Mouse (Mus musculus) liver, embryonic 15.5 days (tissue): ENCODE results near the gene Tead1. TPM values are rescaled to one million over a fixed set of nuclear protein-coding genes. Genes with fewer than 3 reads are reported as not detected.
"Not testable (repeated sequence)": the region's sequence is repeated elsewhere in the genome, so short reads cannot be mapped to it uniquely, and the experiment has no call there.

ENCODE experiments used
- ATAC-seq: fragments of 200-750 bp; cut with Nextera tagmentation; 2 replicates; pipeline ENCODE4 v1.8.0; 2017; ENCODE audit warnings: moderate number of reproducible peaks, mild to moderate bottlenecking, moderate library complexity; ENCODE audit not compliant: insufficient read depth
- H3K27ac ChIP-seq: fragments of 300-500 bp; sonication (generic); replicated peaks from 2 replicates; pipeline ENCODE4 v1.5.1; 2015; ENCODE audit warnings: mild to moderate bottlenecking, inconsistent platforms
- H3K27me3 ChIP-seq: fragments of 300-500 bp; sonication (generic); 2 replicates; pipeline ENCODE4 v1.6.1; 2015; ENCODE audit warnings: mild to moderate bottlenecking, inconsistent platforms
- H3K36me3 ChIP-seq: fragments of 300-500 bp; sonication (generic); replicated peaks from 2 replicates; pipeline ENCODE4 v1.6.1; 2015; ENCODE audit warnings: moderate library complexity, mild to moderate bottlenecking, inconsistent platforms
- H3K4me1 ChIP-seq: fragments of 300-500 bp; sonication (generic); replicated peaks from 2 replicates; pipeline ENCODE4 v1.6.1; 2015; ENCODE audit warnings: inconsistent platforms
- H3K4me2 ChIP-seq: fragments of 300-500 bp; sonication (generic); 2 replicates; pipeline ENCODE4 v1.6.1; 2015; ENCODE audit warnings: moderate library complexity, mild to moderate bottlenecking, inconsistent platforms
- H3K4me3 ChIP-seq: fragments of 300-500 bp; sonication (generic); replicated peaks from 2 replicates; pipeline ENCODE4 v1.5.1; 2015; ENCODE audit warnings: mild to moderate bottlenecking, inconsistent platforms
- H3K9ac ChIP-seq: fragments of 300-500 bp; sonication (generic); 2 replicates; pipeline ENCODE4 v1.6.1; 2015; ENCODE audit warnings: moderate library complexity, mild to moderate bottlenecking, inconsistent platforms
- H3K9me3 ChIP-seq: fragments of 300-500 bp; sonication (generic); replicated peaks from 2 replicates; pipeline ENCODE4 v1.6.1; 2016; ENCODE audit warnings: inconsistent platforms
- WGBS: fragments of 180-500 bp; shearing (Covaris S2); methylation state at CpG from one replicate; pipeline ENCODE4 v1.1.7; 2015; ENCODE audit warnings: mixed read lengths; ENCODE audit not compliant: insufficient replicate concordance; 5-methylcytosine and 5-hydroxymethylcytosine counted together
- polyA plus RNA-seq: library from polyadenylated mRNA; unstranded; fragments of >200 nt; fragmentation: Nextera tagmentation; extraction: Ambion mirVana; gene quantifications from 2 replicates; pipeline ENCODE4 v1.2.1, GENCODE M21; 2015

Tead1 gene
- polyA plus RNA-seq, 1 experiment from 2014 or later: 1.2 TPM

- Histone ChIP-seq H3K9ac (no peak overlapping the region), H3K4me1 (no peaks in the 10 kb centered on the region), H3K9me3 (no peaks in the 10 kb centered on the region), H3K4me3 (no peak overlapping the region), H3K27me3 (no peaks in the 10 kb centered on the region; the same call in 1 of the 2 replicates), H3K4me2 (no peak overlapping the region), H3K27ac (no peak overlapping the region), H3K36me3 (no peaks in the 10 kb centered on the region)
- WGBS: 41% methylated on average over 4 of the region's 4 CpGs
- ATAC-seq: no peak
Observed at GRCm38 (mm10) chr7:112922801-112923200, 243.7 kb downstream of the Tead1 start.

GRCm38 (mm10) chr7:112923712-112924111 lies 244.6 kb downstream of the Tead1 start:
- no peak overlapping the region for H3K4me2 ChIP-seq
- no peaks in the 10 kb centered on the region for H3K9me3 ChIP-seq
- H3K27me3 ChIP-seq: no peaks in the 10 kb centered on the region; the same call in 1 of the 2 replicates
- 47% methylated on average over 3 of the region's 3 CpGs for WGBS
- no peak overlapping the region for H3K9ac ChIP-seq
- H3K27ac ChIP-seq: no peak overlapping the region
- H3K4me1 ChIP-seq: no peaks in the 10 kb centered on the region
- no peaks in the 10 kb centered on the region for H3K36me3 ChIP-seq
- no peak overlapping the region for H3K4me3 ChIP-seq
- ATAC-seq: no peak

- WGBS: 41% methylated on average over 7 of the region's 7 CpGs
- Histone ChIP-seq H3K27me3 (no peaks in the 10 kb centered on the region), H3K27ac (no peak overlapping the region), H3K4me1 (no peaks in the 10 kb centered on the region), H3K4me3 (no peak overlapping the region), H3K9ac (no peak overlapping the region), H3K4me2 (no peak overlapping the region), H3K36me3 (no peaks in the 10 kb centered on the region), H3K9me3 (no peaks in the 10 kb centered on the region)
- ATAC-seq: no peak
Observed at GRCm38 (mm10) chr7:112930669-112931068, 251.6 kb downstream of the Tead1 start.

GRCm38 (mm10) chr7:112935876-112936275 lies 256.8 kb downstream of the Tead1 start:
- not testable (repeated sequence) for ATAC-seq, H3K9ac ChIP-seq, H3K4me1 ChIP-seq, H3K27ac ChIP-seq, H3K27me3 ChIP-seq, H3K9me3 ChIP-seq, H3K4me2 ChIP-seq, H3K4me3 ChIP-seq, H3K36me3 ChIP-seq
- 22% methylated on average over 5 of the region's 5 CpGs for WGBS

GRCm38 (mm10) chr7:112937089-112937488 lies 258.0 kb downstream of the Tead1 start:
- ATAC-seq: no peak
- Histone ChIP-seq H3K27ac (no peak overlapping the region), H3K4me1 (no peaks in the 10 kb centered on the region), H3K9ac (no peak overlapping the region), H3K27me3 (no peaks in the 10 kb centered on the region), H3K4me3 (no peak overlapping the region), H3K9me3 (no peaks in the 10 kb centered on the region), H3K4me2 (no peak overlapping the region), H3K36me3 (no peaks in the 10 kb centered on the region)
- 39% methylated on average over 8 of the region's 8 CpGs for WGBS

DNA sequence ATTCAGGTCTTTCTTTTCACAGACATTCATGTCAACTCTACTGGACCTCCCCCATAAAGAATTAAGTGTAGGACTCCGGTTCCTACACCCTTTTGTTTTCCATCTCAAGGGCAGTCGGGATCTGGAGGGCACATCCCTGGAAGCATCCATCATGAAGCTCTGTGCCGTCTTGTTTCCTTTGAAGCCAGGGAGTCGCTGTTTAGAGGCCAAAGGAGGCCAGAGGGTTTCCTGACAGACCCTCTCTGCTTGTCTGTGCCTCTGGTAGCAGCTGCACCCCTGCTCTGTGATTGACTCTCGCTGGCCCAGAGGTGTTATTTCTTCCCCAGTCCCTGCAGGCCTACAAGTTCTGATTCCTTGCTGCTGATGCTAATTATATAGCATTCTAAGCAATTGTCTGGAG lies 259.8 kb downstream of the Tead1 start:
- Histone ChIP-seq H3K4me3 (no peak overlapping the region), H3K9me3 (no peaks in the 10 kb centered on the region), H3K27ac (no peak overlapping the region), H3K4me2 (no peak overlapping the region), H3K4me1 (no peaks in the 10 kb centered on the region), H3K36me3 (no peaks in the 10 kb centered on the region), H3K9ac (no peak overlapping the region), H3K27me3 (no peaks in the 10 kb centered on the region)
- 21% methylated on average over 5 of the region's 5 CpGs for WGBS
- no peak for ATAC-seq

- H3K9me3 ChIP-seq: no peaks in the 10 kb centered on the region
- 50% methylated on average over 5 of the region's 5 CpGs for WGBS
- no peak for ATAC-seq
- H3K4me2 ChIP-seq: no peak overlapping the region
- H3K27me3 ChIP-seq: no peaks in the 10 kb centered on the region
- H3K27ac ChIP-seq: no peak overlapping the region
- no peaks in the 10 kb centered on the region for H3K4me1 ChIP-seq
- no peak overlapping the region for H3K4me3 ChIP-seq
- no peaks in the 10 kb centered on the region for H3K36me3 ChIP-seq
- no peak overlapping the region for H3K9ac ChIP-seq
Observed at GRCm38 (mm10) chr7:112942567-112942966, 263.4 kb downstream of the Tead1 start.

GRCm38 (mm10) chr7:112943056-112943455 lies 263.9 kb downstream of the Tead1 start:
- ATAC-seq: no peak
- H3K4me3 ChIP-seq: no peak overlapping the region
- no peaks in the 10 kb centered on the region for H3K36me3 ChIP-seq
- no peaks in the 10 kb centered on the region for H3K9me3 ChIP-seq
- H3K4me2 ChIP-seq: no peak overlapping the region
- H3K27ac ChIP-seq: no peak overlapping the region
- H3K9ac ChIP-seq: no peak overlapping the region
- no peaks in the 10 kb centered on the region for H3K27me3 ChIP-seq
- WGBS: 61% methylated on average over 1 of the region's 1 CpGs
- no peaks in the 10 kb centered on the region for H3K4me1 ChIP-seq

DNA sequence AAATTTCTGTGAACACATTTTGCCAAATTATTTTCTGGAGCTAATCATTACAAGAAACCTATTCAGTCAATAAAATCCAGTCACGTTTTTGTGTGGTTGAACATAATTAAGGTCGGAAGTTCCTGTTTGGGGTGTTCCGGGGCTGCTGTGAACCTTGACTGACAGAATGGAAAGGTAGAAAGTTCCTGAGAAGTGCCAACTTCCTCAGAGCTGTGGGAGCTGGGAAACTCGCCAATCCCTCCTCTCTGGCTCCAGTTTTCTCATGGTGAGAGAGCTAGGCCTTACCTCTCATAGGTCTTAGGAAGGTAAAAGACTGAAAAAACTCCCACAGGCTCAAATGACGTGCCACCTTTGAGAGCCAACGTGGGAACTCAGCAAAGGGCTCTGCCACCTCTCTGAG lies 267.6 kb downstream of the Tead1 start:
- H3K4me3 ChIP-seq: no peak overlapping the region
- no peak overlapping the region for H3K4me2 ChIP-seq
- H3K9ac ChIP-seq: no peak overlapping the region; the same call in 1 of the 2 replicates
- ATAC-seq: no peak
- no peaks in the 10 kb centered on the region; the same call in 1 of the 2 replicates for H3K27me3 ChIP-seq
- H3K9me3 ChIP-seq: no peaks in the 10 kb centered on the region
- WGBS: 39% methylated on average over 6 of the region's 6 CpGs
- H3K36me3 ChIP-seq: no peaks in the 10 kb centered on the region
- H3K4me1 ChIP-seq: no peaks in the 10 kb centered on the region
- H3K27ac ChIP-seq: no peak overlapping the region

DNA sequence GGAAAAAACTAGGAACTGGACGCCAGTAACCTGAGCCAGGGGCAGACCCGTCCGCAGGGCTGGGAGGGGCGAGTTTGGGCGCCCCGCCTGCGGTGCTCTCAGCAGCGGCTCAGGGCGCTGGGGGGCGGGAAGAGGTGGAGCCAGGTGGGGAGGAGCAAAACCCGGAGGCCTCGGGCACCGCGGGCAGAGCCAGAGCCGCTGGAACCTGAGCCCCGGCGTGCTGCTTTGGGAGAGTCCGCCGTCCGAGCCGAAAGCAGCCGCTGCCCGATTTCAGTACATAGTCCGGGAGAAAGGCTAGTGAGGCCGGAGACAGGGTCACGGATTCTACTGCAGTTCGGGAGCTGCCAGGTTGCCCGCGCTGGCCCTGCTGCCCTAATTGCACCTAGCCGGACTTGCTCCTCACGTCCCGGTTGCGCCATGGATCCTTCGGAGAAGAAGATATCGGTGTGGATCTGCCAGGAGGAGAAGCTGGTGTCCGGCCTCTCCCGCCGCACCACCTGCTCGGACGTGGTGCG lies 274.7 kb downstream of the Tead1 start, which contains the start of gene Rassf10:
TSS of gene Rassf10 (plus strand) at position 186 of the 515 bp plus-strand sequence.
- Histone ChIP-seq H3K4me3 (peak within 1 kb of the TSS; percentile 37), H3K27me3 (peaks cover 53% of the 10 kb centered on the region), H3K36me3 (no peaks in the 10 kb centered on the region), H3K27ac (no peak within 1 kb of the TSS), H3K9me3 (no peaks in the 10 kb centered on the region), H3K4me1 (peaks cover 11% of the 10 kb centered on the region; the same call in 1 of the 2 replicates), H3K9ac (no peak within 1 kb of the TSS), H3K4me2 (peak within 1 kb of the TSS; percentile 58)
- peak; percentile 37; the same call in 1 of the 2 replicates for ATAC-seq
- 2% methylated on average over 41 of the region's 41 CpGs for WGBS

DNA sequence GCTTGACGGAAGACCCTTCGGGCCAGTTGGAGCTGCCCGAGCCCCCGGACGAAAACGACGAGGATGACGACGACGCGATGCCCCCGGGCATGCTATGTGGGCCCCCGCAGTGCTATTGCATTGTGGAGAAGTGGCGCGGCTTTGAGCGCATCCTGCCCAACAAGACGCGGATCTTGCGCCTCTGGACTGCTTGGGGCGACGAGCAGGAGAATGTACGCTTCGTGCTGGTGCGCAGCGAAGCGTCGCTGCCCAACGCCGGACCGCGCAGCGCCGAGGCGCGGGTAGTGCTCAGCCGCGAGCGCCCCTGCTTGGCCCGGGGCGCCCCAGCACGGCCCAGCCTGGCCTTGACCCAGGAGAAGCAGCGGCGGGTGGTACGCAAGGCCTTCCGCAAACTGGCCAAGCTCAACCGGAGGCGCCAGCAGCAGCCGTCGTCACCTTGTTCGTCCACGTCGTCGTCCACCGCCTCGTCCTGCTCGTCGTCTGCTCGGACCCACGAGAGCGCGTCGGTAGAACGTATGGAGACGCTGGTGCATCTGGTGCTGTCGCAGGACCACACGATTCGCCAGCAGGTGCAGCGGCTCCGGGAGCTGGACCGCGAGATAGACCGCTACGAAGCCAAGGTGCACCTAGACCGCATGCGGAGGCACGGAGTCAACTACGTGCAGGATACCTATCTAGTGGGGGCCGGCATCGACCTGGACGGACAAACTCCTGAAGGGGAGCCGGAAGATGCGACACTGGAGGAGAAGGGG lies 275.4 kb downstream of the Tead1 start:
- peak overlapping the region; percentile 58 for H3K4me2 ChIP-seq
- H3K27me3 ChIP-seq: peaks cover 53% of the 10 kb centered on the region
- ATAC-seq: no peak
- H3K4me1 ChIP-seq: peaks cover 11% of the 10 kb centered on the region; the same call in 1 of the 2 replicates
- no peak overlapping the region for H3K9ac ChIP-seq
- no peaks in the 10 kb centered on the region for H3K36me3 ChIP-seq
- H3K9me3 ChIP-seq: no peaks in the 10 kb centered on the region
- WGBS: 2% methylated on average over 82 of the region's 82 CpGs
- no peak overlapping the region for H3K27ac ChIP-seq
- peak overlapping the region; percentile 37 for H3K4me3 ChIP-seq
